Mouse (Mus musculus) thymus, postnatal 25 days (tissue): ENCODE measurements around the gene Xpo4.
"Not testable (repeated sequence)": the region's sequence is repeated elsewhere in the genome, so short reads cannot be mapped to it uniquely, and the experiment has no call there.

ENCODE experiments used
- DNase-seq: peaks from one replicate; pipeline ENCODE4 v3.0.0; 2022

Gene Xpo4

DNA sequence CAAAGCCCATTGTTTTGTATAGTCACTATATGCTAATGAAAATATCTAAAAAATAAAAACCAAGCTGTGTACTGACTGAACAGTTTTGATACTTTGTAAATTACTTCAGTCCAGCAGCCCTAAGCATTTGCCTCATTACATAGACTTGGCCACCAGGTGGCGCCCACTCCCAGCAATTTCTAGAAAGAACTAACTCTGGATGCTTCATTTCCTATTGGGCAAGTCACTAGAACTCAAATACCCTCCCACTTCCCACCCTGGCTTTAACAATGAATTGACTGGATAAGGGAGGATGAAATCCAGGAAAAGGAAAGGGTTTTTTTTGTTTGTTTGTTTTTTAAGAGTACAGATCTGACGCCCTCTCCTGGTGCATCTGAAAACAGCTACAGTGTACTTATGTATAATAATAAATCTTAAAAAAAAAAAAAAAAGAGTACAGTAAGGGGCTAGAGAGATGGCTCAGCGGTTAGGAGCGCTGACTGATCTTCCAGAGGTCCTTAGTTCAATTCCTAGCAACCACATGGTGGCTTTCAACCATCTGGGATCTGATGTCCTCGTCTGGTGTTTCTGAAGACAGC lies 14.8 kb upstream of the Xpo4 start:
- DNase-seq = peak; percentile 80

DNA sequence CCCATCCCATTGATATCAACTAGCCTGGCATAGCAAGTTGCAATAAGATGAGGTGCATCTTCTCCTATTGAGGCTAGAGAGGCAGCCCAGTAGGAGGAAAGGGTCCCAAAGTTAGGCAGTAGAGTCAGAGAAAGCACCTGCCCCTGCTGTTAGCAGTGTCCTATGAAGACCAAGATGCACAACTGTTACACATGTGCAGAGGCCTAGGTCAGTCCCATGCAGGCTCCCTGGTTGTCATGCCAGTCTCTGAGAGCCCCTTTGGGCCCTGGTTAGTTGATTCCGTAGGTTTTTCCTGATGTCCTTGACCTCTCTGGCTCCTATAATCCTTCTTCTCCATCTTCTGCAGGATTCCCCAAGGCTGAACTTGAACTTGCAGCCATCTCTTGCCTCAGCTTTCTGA lies 14.3 kb upstream of the Xpo4 start:
- DNase-seq = no peak

DNA sequence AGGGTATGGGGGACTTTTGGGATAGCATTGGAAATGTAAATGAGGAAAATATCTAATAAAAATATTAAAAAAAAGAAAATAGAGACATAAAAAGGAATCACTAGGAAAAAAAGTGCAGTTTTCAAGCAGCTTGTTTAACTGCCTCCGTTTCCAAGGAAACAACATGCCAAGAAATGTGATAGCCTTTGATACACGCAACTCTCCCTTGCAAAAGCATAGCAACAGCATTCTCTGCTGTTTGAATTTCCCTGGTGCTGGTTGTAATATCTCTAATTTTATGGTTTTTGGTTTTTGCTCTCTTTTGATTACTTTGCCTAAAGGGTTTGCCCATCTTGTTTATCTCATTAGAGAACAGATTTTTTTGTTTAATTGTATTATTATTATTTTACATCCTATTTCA lies 10.3 kb upstream of the Xpo4 start:
- no peak for DNase-seq

- no peak for DNase-seq
Observed at GRCm38 (mm10) chr14:57665628-57665950, 359 bp upstream of the Xpo4 start.

DNA sequence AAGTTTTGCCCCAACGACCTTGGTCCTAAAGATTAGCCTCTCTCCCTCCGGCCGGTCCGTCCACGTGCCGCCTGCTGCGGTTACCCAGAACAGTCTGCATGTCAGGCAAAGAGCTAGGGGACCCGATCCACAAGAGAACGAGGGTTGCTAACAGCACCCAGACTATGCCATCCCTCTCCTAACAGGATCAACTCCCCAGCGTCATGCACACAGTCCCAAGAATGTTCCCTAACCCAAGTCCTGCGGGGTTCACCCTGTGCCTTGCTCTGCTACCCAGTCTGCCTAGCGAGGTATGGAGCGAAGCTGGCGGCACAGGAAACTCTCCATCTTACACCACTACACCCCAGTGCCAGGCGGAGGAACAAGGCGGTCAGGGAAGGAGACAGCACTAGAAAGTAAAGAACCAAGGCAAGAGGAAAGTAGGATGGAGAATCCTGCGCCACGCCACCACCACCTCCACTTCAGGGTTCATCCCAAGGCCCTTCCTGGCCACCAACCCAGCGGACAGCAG lies 864 bp downstream of the Xpo4 start:
- DNase-seq = no peak

- DNase-seq = no peak
Observed at GRCm38 (mm10) chr14:57663630-57664029, 1.6 kb downstream of the Xpo4 start.

- no peak for DNase-seq
Observed at GRCm38 (mm10) chr14:57658301-57658700, 6.9 kb downstream of the Xpo4 start.

GRCm38 (mm10) chr14:57657500-57657899 lies 7.7 kb downstream of the Xpo4 start:
- DNase-seq = no peak

DNA sequence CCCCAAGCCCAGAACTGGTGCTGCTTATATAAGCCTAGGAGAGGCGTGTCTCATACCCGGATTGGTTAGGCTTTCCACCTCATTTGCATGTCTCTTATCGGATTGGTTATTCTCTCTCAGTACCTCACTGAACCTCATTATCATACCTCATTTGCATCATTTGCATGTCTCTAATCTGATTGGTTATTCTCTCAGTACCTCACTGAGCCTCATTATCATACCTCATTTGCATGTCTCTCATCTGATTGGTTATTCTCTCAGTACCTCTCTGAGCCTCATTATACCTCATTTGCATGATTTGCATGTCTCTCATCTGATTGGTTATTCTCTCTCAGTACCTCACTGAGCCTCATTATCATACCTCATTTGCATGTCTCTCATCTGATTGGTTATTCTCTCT lies 8.7 kb downstream of the Xpo4 start:
- not testable (repeated sequence) for DNase-seq

DNA sequence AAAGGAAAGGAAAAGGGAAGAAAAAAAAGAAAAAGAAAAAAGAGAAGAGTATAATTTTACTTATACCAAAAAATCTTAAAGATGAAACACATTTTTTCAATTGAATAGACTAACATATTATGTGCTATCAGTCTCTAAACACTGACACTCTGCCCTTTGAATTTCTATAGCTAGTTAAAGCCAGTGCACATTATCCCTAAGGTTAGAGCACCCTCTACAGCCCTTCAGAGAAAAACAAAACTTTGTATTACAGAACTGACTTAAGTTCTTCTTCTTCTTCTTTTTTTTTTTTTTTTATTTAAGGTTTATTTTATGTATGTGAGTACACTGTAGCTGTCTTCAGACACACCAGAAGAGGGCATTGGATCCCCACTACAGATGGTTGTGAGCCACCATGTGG lies 15.7 kb downstream of the Xpo4 start:
- no peak for DNase-seq

DNA sequence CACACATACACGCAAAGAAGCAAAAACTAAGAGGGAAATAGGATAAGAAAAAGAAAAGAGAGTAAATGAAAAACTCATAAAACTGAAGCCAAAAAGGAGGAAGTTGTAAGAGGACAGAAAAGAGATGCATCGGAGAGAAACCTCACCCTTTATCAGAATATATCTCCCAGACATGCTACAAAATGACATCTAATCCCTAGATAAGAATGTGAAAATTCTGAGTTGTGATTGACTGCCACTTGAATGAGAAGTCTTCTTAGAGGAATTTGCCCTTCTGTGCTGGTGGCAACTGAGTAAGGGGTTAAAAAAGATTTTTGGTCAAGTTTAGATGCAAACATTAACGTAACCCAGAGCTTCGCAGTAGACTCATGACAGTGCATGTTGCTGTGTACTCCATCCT lies 19.1 kb downstream of the Xpo4 start:
- no peak for DNase-seq

DNA sequence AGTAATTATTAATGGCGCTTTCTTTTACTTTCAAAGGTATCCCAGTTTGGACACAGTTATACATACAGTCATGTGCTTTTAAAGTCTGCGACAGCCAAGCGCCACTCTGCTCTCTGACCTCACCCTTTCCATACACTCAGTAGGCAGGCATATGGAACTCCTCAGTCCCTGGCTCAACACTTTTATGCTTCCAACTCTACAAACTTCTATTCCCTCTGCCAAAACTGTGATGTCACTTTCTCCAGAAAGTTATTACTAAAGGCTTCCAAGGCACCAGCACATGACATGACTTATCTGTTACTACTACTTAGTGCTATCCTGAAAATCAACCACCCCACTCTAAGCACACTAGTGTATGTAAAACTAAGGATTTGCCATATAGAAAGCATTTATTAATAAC lies 26.1 kb downstream of the Xpo4 start:
- DNase-seq = no peak

- DNase-seq = no peak
Observed at GRCm38 (mm10) chr14:57634141-57634540, 31.1 kb downstream of the Xpo4 start.

- DNase-seq = no peak
Observed at GRCm38 (mm10) chr14:57629595-57629994, 35.6 kb downstream of the Xpo4 start.

- no peak for DNase-seq
Observed at GRCm38 (mm10) chr14:57622934-57623333, 42.3 kb downstream of the Xpo4 start.

DNA sequence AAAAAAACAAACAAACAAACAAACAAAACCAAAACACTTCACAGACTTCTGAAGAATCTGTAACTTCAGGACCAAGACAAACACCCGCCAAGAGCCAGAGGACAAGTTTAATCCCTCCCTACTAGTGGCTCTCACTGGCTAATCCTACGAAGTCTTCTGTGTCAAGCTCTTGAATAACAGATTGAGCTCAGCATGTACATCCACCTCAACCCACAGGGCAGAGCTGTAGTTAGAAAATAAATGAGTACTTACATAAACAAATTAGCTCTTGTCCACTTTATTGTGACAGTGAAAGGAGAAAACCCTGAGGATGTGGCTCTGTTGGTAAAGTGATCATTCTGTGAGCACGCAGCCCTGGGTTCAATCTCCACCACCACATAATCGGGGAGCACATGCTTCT lies 43.5 kb downstream of the Xpo4 start:
- DNase-seq = no peak

- no peak for DNase-seq
Observed at GRCm38 (mm10) chr14:57620598-57621236, 44.5 kb downstream of the Xpo4 start.

DNA sequence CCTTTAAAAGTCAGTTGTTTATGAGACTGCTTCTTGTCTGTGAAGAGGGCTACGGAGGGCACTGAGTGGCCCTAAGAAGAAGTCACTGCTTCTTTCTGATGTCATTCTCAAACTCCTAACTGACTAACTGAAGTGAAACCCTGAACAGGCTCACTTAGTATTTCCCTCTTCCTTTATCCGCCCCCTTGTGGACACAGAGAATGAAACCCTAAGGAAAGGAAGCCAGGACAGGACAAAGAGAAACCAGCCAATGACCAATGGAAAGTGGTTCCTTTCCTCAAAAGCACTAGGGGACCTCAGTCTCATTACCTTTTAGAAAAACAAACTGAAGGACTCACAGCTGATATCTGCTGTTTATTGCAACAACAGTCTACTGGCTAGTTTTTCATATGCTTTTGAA lies 45.7 kb downstream of the Xpo4 start:
- DNase-seq = no peak

DNA sequence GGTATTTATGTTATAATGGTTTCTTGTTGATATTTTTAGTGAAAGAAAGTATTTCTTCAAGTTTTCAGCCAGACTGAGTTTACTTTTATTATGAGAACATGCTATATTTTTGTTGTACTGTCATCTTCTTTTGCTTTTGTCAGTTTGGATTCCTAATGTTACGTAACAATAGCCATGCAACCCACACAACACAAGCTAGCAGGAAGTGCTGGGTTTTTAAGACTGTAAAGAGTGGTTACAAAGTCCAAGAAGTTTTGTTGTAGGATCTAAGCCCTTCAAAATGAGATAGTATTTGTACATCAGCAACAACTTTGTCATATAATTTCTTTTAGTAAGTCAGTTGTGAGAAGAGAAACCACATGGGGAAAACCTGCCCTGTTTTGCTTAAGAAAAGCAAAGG lies 47.6 kb downstream of the Xpo4 start:
- no peak for DNase-seq

GRCm38 (mm10) chr14:57616339-57616965 lies 48.8 kb downstream of the Xpo4 start:
- DNase-seq = peak; percentile 6

GRCm38 (mm10) chr14:57615828-57616227 lies 49.4 kb downstream of the Xpo4 start:
- DNase-seq = no peak

- no peak for DNase-seq
Observed at GRCm38 (mm10) chr14:57611034-57611433, 54.2 kb downstream of the Xpo4 start.

GRCm38 (mm10) chr14:57609816-57610329 lies 55.4 kb downstream of the Xpo4 start:
- no peak for DNase-seq

DNA sequence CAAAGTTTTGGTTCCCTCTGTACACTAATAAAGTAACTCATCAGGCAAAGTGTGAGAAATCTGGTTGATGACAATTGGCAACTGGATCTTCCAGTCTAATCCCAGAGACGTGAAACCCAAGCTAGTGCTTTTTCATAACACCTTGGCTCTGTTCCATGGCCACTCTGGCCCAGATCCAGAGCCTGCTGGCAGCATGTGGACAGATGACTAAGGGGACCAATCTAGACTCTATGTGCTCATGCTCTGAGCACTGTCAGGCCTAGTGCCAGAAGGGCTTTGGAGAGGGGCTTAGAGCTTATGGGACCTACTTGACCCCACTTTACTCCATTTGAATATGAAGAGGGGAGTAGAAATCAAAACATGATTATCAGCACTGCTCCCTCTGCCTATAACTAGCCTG lies 57.7 kb downstream of the Xpo4 start:
- peak; percentile 10 for DNase-seq
